Mouse (Mus musculus) 416B (cell line): ENCODE data around the gene Paxip1.

Experiments used
- DNase-seq: peaks from one replicate; pipeline ENCODE4 v3.0.0; 2011; ENCODE audit warnings: low read depth

Paxip1 gene

GRCm38 (mm10) chr5:27791303-27792172, at the start of gene Paxip1:
Gene Paxip1, minus strand, starts transcription at chr5:27791691.
- DNase-seq: peak; percentile 96

DNA sequence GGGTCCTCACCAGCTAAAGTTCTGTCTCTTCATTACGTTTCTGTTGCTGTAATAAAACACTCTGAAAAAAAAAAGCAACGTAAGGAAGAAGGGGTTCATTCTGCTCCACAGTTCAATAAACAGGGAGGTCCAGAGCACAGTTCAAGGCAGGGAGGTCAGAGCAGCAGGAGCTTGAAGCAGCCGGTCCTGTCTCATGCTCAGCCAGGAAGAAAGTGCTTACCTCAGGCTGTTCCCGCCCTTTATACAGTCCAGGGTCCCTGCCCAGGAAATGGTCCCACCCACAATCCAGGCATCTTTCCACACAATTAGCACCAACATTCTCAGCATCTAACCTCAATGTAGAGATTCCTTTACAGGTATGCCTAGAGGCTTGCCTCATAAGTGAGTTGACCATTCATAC, 46.6 kb upstream of the Paxip1 start:
- DNase-seq: no peak

- DNase-seq: no peak
Observed at GRCm38 (mm10) chr5:27835096-27835495, 43.6 kb upstream of the Paxip1 start.

DNA sequence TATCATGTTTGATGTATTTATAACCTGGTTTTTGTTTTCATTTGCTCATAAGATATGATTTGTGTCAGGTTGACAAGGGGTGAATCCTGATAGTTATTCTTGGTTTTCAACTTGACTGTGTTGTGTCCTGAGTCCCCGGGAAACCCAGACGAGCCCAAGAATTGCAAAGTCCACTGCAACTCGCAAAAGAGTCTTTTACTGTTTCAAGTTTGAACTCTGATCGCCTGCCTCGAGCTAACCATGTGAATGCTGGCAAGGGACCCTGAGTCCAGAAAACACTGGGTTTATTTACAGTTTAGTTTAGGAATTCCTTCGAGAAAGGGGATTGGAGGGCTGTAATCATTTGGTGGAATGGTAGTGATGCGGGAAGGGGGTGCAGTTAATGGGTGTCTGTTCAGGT, 36.5 kb upstream of the Paxip1 start:
- no peak for DNase-seq

DNA sequence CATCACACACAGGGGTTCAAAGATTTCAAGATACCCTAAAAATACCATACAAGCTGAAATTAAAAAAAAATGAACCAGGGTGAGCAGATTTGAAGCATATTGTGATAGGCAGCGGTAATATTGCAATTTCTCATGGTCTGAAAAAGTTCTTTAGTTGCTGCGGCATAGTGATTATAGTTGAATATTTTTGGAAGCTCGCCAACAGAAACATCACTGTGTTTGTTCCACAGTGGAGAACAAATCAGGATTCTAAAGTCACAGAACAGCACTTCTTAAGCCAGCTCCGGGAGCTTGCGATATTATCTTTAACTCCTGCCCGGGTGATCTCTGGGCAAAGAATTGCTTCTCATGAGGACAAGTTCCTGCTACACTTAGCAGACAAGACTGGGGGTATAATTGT, 29.7 kb upstream of the Paxip1 start:
- no peak for DNase-seq

DNA sequence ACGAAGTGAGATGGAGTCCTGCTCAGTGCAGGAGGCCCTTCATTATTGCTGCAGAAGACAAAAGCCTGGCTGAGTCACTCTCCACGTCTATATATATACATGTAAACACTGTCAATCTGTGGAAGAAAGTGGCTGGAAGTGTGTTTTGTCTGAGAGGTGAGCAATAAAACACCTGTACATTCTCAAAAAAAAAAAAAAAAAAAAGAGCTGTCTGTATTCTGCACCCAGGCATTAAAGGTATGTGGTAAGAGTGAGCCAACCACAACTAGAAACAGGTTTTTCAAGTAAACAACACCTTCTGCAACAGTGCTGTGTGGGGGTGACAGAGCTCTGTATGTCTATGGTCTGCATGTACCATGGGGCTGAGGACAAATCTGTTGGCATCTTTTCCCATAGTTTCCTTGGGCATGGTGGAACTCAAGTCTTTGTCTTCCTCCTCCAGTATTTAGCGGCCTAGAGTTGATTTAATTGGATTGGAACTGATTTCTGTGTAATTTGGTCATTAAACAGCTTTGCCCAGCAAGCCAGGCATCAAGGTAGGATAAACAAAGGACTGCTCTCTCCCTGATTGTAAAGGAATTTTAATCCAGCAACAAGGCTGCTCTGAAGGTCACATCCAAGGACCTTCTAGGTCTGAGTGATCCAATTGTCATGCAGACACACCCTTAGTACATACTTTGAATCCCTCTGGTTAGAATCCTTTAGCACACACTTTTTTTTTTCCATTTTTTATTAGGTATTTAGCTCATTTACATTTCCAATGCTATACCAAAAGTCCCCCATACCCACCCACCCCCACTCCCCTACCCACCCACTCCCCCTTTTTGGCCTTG, 27.6 kb upstream of the Paxip1 start:
- DNase-seq: no peak

DNA sequence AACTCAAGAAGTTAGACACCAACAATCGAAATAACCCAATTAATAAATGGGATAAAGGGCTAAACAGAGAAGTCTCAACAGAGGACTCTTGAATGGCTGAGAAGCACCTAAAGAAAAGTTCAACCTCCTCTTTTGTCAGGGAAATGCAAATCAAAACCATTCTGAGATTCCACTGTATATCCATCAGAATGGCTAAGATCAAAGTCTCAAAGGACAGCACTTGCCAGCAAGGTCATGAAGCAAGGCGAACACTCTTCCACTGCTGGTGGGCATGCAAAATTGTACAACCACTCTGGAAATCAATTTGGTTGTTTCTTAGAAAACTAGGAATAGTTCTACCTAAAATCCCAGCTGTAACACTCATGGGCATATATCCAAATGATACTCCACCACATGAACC, 22.8 kb upstream of the Paxip1 start:
- no peak for DNase-seq

DNA sequence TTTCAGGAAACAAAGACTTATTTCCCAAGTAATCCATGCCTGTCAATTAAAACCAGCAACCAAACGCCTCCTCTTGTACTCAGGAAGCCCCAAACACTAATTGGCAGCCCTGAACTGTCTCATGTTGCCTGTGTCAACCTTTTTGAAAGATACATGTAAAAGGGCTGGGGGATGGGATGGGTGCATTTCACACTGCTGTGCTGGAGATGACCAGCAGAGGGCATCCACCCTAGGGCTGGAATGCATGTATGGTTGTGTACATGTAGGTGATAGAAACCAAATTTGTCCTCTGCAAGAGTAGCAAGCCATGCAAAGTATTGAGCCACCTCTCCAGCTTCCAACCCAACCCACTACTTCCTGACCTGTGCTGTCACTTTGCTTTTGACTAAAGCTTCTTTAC, 2.4 kb upstream of the Paxip1 start:
- peak; percentile 79 for DNase-seq

GRCm38 (mm10) chr5:27792531-27793205, 1.2 kb upstream of the Paxip1 start:
- DNase-seq: peak; percentile 60

DNA sequence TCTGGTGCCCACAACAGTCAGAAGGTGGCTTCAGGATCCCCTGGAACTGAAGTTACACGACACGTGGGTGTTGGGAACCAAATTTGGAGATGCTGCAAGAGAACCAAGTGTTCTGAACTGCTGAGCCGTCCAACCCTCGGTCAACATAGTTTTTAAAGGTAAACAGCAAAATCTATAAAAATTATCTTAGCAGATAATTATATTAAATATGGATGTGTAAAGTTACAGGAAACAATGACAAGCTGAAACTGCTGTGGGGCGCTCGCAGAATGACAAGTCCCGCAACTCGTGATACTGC, 631 bp upstream of the Paxip1 start:
- no peak for DNase-seq

GRCm38 (mm10) chr5:27790910-27791288, 592 bp downstream of the Paxip1 start:
- DNase-seq: peak; percentile 36

- peak; percentile 19 for DNase-seq
Observed at GRCm38 (mm10) chr5:27790086-27790909, 1.2 kb downstream of the Paxip1 start.

DNA sequence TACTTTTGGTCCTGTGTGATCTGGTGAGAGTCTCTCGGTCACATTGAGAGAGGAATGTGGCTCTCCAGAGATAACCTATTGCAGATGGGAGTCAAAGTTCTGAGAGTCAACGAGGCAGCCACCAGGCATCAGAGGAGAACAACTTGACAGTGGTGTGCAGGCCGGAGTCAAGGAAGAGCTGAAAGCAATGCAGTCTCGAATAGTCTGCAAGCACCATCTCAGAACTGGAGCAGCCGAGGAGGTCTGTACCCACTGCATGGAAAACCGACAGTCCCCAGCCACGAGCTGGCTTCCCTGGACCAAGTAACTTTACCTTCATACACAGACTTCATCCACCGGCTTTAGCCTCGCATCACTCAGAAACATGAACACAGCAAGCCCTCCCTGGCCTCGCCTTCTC, 1.9 kb downstream of the Paxip1 start:
- no peak for DNase-seq

GRCm38 (mm10) chr5:27783381-27783780, 8.1 kb downstream of the Paxip1 start:
- no peak for DNase-seq

GRCm38 (mm10) chr5:27767948-27768347, 23.5 kb downstream of the Paxip1 start:
- no peak for DNase-seq

GRCm38 (mm10) chr5:27765780-27766179, 25.7 kb downstream of the Paxip1 start:
- no peak for DNase-seq

GRCm38 (mm10) chr5:27744944-27745343, 46.5 kb downstream of the Paxip1 start:
- DNase-seq: peak; percentile 51

- DNase-seq: peak; percentile 8
Observed at GRCm38 (mm10) chr5:27739216-27739615, 52.3 kb downstream of the Paxip1 start.

- peak; percentile 77 for DNase-seq
Observed at GRCm38 (mm10) chr5:27737168-27737567, 54.3 kb downstream of the Paxip1 start.

- DNase-seq: no peak
Observed at GRCm38 (mm10) chr5:27732288-27732868, 59.1 kb downstream of the Paxip1 start.

DNA sequence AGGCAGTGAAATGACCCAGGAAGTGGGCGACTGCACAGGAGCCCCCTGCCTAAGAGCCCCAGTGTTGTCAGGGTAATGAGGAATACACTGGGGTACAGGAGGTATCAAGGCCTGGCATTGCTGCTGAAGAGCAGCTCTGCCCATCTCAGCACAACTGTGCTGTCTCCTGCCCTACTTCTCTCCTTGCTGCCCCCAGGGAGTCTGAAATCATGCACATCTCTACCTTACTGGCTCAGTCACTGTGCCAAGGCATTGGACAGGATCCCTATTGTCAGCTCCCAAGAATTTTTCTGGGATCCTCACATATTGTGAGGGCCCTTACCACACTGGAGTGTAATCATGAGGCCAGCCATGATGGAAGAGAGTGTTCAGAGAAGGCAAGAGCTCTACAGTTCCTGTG, 60.1 kb downstream of the Paxip1 start:
- no peak for DNase-seq

GRCm38 (mm10) chr5:27730666-27731065, 60.8 kb downstream of the Paxip1 start:
- no peak for DNase-seq
